Mouse (Mus musculus): Measurements from ENCODE around the gene Fgf2. TPM values are rescaled to one million over a fixed set of nuclear protein-coding genes. Genes with fewer than 3 reads are reported as not detected.
A peak's percentile ranks its signal among the peaks of the same experiment; 100 is the strongest.

Gene Fgf2
- polyA plus RNA-seq, 1 experiment from 2014 or later = 1.4 TPM

DNA sequence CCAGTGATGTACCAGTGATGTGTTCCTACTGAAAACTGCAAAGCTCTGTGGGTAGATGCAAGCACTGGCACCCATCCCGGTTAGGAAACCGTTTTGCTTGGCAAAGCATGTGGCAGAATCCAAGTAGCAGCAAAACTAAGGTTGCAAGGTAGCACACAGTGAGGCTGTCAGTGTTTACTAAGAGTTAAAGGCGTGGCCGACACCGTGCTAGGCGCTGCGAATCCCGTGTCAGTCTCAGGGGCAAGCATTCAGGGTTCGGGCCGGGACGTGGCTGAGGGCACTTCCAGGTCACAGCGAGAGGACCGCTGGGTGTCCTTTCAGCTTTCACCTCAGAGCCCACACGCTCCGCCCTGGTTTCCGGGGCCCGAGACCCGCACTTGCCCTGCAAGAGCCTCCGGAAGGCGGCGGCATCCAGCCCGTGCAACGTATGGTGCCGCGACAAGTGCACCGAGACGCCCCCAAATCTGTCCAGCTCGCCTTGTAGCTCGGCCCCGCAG, 70.9 kb downstream of the Fgf2 start:
- no peaks in the 10 kb centered on the region for H3K36me3 ChIP-seq
- no peaks in the 10 kb centered on the region for H3K27me3 ChIP-seq
- H3K4me1 ChIP-seq (replicated peaks) = peaks cover 21% of the 10 kb centered on the region
- H3K4me3 ChIP-seq = peak overlapping the region; percentile 87
- 0% methylated on average over 30 of the region's 30 CpGs for WGBS
- H3K4me2 ChIP-seq = peak overlapping the region; percentile 78
- ATAC-seq (replicated peaks; ENCODE audit: insufficient number of reproducible peaks, insufficient read depth, low FRiP score, low read depth) = no peak; the same call in 1 of the 2 replicates
- H3K27ac ChIP-seq = peak overlapping the region; percentile 96
- H3K9ac ChIP-seq = peak overlapping the region; percentile 75
- H3K9me3 ChIP-seq (replicated peaks) = no peaks in the 10 kb centered on the region

DNA sequence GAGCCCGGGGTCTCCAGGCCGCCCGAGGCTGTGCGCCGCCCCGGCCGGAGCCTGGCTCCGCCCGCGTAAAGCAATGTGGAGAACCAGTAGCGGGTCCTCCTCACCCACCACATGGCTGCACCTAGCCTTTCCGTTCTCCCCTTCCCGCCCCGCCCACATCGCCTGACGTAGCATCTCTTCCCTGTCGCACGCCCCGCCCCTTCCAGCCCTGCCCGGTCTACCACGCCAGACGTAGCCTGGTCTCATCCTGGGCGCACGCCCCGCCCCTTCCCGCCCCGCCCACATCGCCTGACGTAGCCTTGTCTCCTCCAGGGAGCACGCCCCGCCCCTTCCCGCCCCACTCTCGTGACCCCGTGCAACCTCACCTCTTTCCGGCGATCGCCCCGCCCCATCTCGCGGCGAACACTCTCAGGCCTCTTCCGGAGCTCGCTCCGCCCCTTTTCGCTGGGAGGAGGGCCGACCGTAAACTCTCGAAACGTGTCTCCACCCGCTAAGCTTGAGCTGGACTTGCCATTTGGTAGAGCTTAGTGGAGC, 71.4 kb downstream of the Fgf2 start, which contains the start of gene Spata5:
Gene Spata5, plus strand, starts transcription at position 439 of the 534 bp plus-strand sequence.
- peak within 1 kb of the TSS; percentile 96 for H3K27ac ChIP-seq
- H3K27me3 ChIP-seq = no peaks in the 10 kb centered on the region
- H3K9ac ChIP-seq = peak within 1 kb of the TSS; percentile 75
- ATAC-seq (replicated peaks; ENCODE audit: insufficient number of reproducible peaks, insufficient read depth, low FRiP score, low read depth) = peak; percentile 95
- peaks cover 20% of the 10 kb centered on the region for H3K4me1 ChIP-seq (replicated peaks)
- WGBS = under 1% methylated on average over 48 of the region's 50 CpGs
- peak within 1 kb of the TSS; percentile 88 for H3K4me2 ChIP-seq
- no peaks in the 10 kb centered on the region for H3K36me3 ChIP-seq
- H3K9me3 ChIP-seq (replicated peaks) = no peaks in the 10 kb centered on the region
- H3K4me3 ChIP-seq = peak within 1 kb of the TSS; percentile 87

DNA sequence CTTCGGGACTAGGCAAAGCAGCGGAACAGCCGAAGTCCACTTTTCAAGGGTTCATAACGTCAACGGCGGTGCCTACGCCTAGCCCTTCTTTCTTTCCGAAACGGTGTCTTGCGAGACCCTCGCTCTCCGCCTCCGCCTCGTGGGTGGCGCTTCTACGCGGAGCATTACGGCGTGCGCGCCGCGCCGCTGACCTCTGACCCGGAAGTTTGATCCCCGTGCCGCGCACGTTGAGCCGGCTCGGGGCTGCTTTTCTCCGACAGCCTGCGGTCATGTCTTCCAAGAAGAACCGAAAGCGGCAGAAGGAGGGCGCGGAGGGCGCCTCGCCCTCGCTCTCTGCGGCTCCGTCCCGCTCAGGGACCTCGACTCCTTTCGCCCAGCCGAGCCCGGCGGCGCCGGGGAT, 71.9 kb downstream of the Fgf2 start, which contains the start of gene Nudt6:
Gene Nudt6, minus strand, starts transcription at position 140 of the 400 bp plus-strand sequence.
- ATAC-seq (replicated peaks; ENCODE audit: insufficient number of reproducible peaks, insufficient read depth, low FRiP score, low read depth) = peak; percentile 87
- Histone ChIP-seq H3K9me3 (replicated peaks) (no peaks in the 10 kb centered on the region), H3K36me3 (peaks cover 4% of the 10 kb centered on the region; the same call in 1 of the 2 replicates), H3K4me1 (replicated peaks) (peaks cover 18% of the 10 kb centered on the region), H3K4me2 (peak within 1 kb of the TSS; percentile 88), H3K9ac (peak within 1 kb of the TSS; percentile 75), H3K27ac (peak within 1 kb of the TSS; percentile 96), H3K27me3 (no peaks in the 10 kb centered on the region), H3K4me3 (peak within 1 kb of the TSS; percentile 87)
- 0% methylated on average over 50 of the region's 50 CpGs for WGBS

DNA sequence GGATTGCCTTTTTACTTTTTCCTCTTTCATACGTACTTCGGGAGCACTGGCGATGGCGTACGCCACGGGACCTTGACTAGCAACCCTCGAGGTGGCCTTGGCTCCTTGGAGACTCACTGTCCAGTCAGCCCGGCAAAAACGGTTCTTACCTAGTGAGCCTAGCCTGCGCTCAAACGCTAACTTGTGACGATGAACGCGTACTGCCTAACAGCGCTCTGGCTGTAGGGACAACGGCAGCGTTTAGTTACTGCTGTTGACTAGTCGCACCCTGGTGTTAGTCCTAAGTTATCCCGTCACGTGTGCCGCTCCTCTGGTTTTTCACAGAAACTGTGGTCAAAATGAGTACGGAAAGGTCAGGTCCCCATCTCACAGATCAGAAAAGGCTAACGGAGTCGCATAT, 72.5 kb downstream of the Fgf2 start:
- Histone ChIP-seq H3K4me3 (peak overlapping the region; percentile 82), H3K9me3 (replicated peaks) (no peaks in the 10 kb centered on the region), H3K27me3 (no peaks in the 10 kb centered on the region), H3K27ac (peak overlapping the region; percentile 87), H3K36me3 (peaks cover 5% of the 10 kb centered on the region; the same call in 1 of the 2 replicates), H3K9ac (peak overlapping the region; percentile 68), H3K4me1 (replicated peaks) (peaks cover 18% of the 10 kb centered on the region), H3K4me2 (peak overlapping the region; percentile 88)
- WGBS = under 1% methylated on average over 24 of the region's 24 CpGs
- ATAC-seq (replicated peaks; ENCODE audit: insufficient number of reproducible peaks, insufficient read depth, low FRiP score, low read depth) = no peak

DNA sequence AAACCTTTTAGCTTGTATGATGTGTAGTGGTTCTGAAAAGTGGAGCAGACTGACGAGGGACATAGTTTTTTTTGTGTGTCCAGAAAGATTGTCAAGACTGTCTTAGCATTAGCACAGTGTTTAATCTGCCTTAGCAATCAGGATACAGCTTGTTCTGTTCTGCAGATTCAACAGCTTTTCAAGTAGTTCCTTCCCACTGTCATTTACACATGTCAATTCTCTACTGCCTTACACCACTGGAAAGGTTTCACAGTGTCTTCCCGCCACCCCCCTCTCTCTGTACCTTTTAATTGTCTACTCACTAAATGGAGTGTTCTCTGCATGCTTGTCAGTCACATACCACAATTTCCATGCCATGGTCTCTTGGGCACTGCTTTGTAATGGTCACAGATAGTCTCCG, 73.0 kb downstream of the Fgf2 start:
- Histone ChIP-seq H3K4me2 (peak overlapping the region; percentile 88), H3K27ac (no peak overlapping the region)
- 15% methylated on average over 3 of the region's 3 CpGs for WGBS

DNA sequence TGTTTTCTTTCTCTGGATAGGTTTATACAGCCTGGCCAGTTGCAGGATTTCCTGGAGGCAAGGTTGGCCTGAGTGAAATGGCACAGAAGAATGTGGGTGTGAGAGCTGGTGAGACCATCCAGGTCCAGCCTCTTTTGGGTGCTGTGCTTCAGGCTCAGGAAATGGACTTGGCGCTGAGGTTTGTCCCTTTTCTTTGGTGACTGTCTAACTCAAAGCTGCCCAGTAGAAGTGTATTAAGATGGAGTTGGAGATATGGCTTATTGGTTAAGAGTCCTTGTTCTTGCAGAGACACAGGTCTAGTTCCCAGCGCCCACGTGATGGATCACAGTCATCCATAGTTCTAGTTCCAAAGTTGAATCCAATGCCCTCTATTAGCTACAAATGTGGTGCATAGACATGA, 77.9 kb downstream of the Fgf2 start:
- no peak for ATAC-seq (replicated peaks; ENCODE audit: insufficient number of reproducible peaks, insufficient read depth, low FRiP score, low read depth)

More for the DNA sequence above, 73.0 kb downstream of the Fgf2 start:
- no peak for ATAC-seq (replicated peaks; ENCODE audit: insufficient number of reproducible peaks, insufficient read depth, low FRiP score, low read depth)
- Histone ChIP-seq H3K4me1 (replicated peaks) (peaks cover 18% of the 10 kb centered on the region), H3K27me3 (no peaks in the 10 kb centered on the region), H3K4me3 (peak overlapping the region; percentile 82), H3K9ac (peak overlapping the region; percentile 68), H3K36me3 (peaks cover 8% of the 10 kb centered on the region; the same call in 1 of the 2 replicates), H3K9me3 (replicated peaks) (no peaks in the 10 kb centered on the region)

DNA sequence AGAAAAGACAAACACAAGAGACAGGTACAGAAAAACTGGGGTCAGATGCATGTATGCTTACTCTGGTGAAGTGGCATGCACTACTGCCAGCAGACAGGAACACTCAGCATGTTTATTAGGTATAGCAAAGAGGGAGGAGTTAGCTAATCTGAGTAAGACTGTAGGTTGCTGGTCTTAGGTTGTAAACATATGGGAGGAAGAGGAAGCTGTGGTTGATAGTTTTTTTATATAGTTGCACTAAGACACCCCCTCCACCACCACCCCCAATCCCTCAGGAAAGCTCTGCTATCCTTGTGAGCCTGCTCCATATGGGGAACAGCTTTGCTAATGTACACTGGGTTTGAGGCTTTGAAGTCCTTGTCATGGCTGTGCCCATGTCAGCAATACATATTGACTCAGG, 82.2 kb downstream of the Fgf2 start:
- Histone ChIP-seq H3K4me1 (replicated peaks) (no peaks in the 10 kb centered on the region), H3K9ac (no peak overlapping the region), H3K27me3 (no peaks in the 10 kb centered on the region), H3K27ac (no peak overlapping the region), H3K36me3 (peaks cover 24% of the 10 kb centered on the region), H3K9me3 (replicated peaks) (no peaks in the 10 kb centered on the region), H3K4me2 (no peak overlapping the region), H3K4me3 (no peak overlapping the region)
- ATAC-seq (replicated peaks; ENCODE audit: insufficient number of reproducible peaks, insufficient read depth, low FRiP score, low read depth) = no peak

More for the DNA sequence above, 77.9 kb downstream of the Fgf2 start:
- no peak overlapping the region for H3K4me3 ChIP-seq
- H3K9me3 ChIP-seq (replicated peaks) = no peaks in the 10 kb centered on the region
- WGBS = 97% methylated on average over 3 of the region's 3 CpGs
- peaks cover 4% of the 10 kb centered on the region for H3K4me1 ChIP-seq (replicated peaks)
- H3K27me3 ChIP-seq = no peaks in the 10 kb centered on the region
- no peak overlapping the region for H3K9ac ChIP-seq
- peaks cover 24% of the 10 kb centered on the region for H3K36me3 ChIP-seq
- no peak overlapping the region for H3K4me2 ChIP-seq
- H3K27ac ChIP-seq = no peak overlapping the region

DNA sequence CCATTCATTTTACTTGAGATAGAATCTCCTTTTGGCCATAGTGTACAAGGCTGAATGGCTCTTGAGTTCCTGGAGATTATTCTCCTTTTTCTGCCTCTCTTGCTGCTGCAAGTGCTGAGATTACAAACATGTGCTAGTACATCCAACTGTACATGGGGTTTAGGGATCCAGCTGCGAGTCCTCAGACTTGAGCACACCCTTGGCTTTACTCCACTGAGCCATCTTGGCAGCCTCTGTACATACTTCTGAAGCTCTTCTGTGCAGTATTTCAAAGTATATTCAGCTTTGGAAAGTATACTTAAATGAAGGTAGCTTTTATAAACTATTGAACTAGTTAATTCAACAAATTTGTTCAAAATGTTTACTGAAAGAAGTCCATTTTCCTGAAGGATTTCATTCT, 91.6 kb downstream of the Fgf2 start:
- Histone ChIP-seq H3K4me3 (no peak overlapping the region), H3K4me2 (no peak overlapping the region), H3K9me3 (replicated peaks) (no peaks in the 10 kb centered on the region), H3K27me3 (no peaks in the 10 kb centered on the region), H3K9ac (no peak overlapping the region), H3K36me3 (no peaks in the 10 kb centered on the region; the same call in 1 of the 2 replicates), H3K4me1 (replicated peaks) (no peaks in the 10 kb centered on the region), H3K27ac (no peak overlapping the region)
- 65% methylated on average over 1 of the region's 1 CpGs for WGBS
- no peak for ATAC-seq (replicated peaks; ENCODE audit: insufficient number of reproducible peaks, insufficient read depth, low FRiP score, low read depth)

DNA sequence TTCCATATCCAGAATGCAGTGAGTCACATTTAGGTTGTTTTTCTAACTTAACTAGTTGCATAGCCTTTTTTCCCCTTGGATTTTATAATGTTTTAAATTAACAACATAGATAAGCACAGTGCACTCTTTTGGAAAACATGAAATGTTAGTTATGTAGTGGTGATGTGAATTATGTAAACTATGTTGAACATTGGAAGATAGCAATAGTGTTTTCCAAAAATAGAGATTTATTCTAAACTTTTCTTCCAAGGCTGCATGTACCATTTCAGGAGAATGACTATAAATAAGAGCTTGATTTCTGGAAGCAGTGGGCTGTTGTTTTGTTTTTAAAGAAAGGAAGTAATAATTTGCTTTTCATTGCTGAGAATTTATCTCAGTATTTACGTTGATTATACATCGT, 95.3 kb downstream of the Fgf2 start:
- 81% methylated on average over 2 of the region's 2 CpGs for WGBS
- Histone ChIP-seq H3K36me3 (0 out of 2 replicates have a peak, but pooled peaks cover 2% of the 10 kb centered on the region), H3K9me3 (replicated peaks) (no peaks in the 10 kb centered on the region), H3K4me1 (replicated peaks) (no peaks in the 10 kb centered on the region), H3K9ac (no peak overlapping the region), H3K4me2 (no peak overlapping the region), H3K27me3 (no peaks in the 10 kb centered on the region), H3K27ac (no peak overlapping the region), H3K4me3 (no peak overlapping the region)
- no peak for ATAC-seq (replicated peaks; ENCODE audit: insufficient number of reproducible peaks, insufficient read depth, low FRiP score, low read depth)

DNA sequence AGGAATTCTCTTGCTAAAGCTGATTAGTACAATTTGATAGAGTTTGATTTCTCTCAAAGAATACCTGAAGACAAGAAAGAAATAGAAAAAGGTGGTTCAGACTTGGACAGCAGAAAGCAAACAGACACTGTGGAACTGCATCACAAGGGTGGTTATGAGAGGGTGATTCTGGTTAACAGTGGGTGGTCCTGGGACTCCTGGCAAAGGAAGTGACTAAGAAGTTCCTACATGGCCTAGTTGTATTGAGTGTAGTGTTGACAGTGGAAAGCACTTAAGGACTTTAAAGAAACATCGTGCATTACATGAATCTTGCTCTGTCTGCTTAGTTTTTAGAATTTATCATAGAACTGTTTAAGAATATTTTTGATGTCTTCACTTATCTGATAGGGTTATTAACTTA, 107.8 kb downstream of the Fgf2 start:
- H3K4me3 ChIP-seq = no peak overlapping the region
- H3K36me3 ChIP-seq = no peaks in the 10 kb centered on the region
- H3K4me1 ChIP-seq (replicated peaks) = no peaks in the 10 kb centered on the region
- no peaks in the 10 kb centered on the region for H3K9me3 ChIP-seq (replicated peaks)
- H3K9ac ChIP-seq = no peak overlapping the region
- no peak overlapping the region for H3K27ac ChIP-seq
- no peak for ATAC-seq (replicated peaks; ENCODE audit: insufficient number of reproducible peaks, insufficient read depth, low FRiP score, low read depth)
- 63% methylated on average over 1 of the region's 1 CpGs for WGBS
- no peak overlapping the region for H3K4me2 ChIP-seq
- H3K27me3 ChIP-seq = no peaks in the 10 kb centered on the region

All from heart, embryonic 15.5 days (tissue).